Mouse (Mus musculus) kidney, postnatal 0 days (tissue): Measurements from ENCODE around the gene Zdhhc22. TPM values are rescaled to one million over a fixed set of nuclear protein-coding genes. Genes with fewer than 3 reads are reported as not detected.

Experiments used
- ATAC-seq: fragments of 200-750 bp; cut with Nextera tagmentation; replicated peaks from 2 replicates; pipeline ENCODE4 v1.8.0; 2017; ENCODE audit warnings: low read depth, moderate number of reproducible peaks, moderate TSS enrichment, moderate library complexity; ENCODE audit not compliant: low FRiP score
- DNase-seq: peaks from one replicate; pipeline ENCODE4 v3.0.0-alpha.2; 2016; ENCODE audit warnings: low spot score
- H3K27ac ChIP-seq: fragments of 300-500 bp; sonication (generic); 2 replicates; pipeline ENCODE4 v1.5.1; 2014; ENCODE audit warnings: mild to moderate bottlenecking
- H3K27me3 ChIP-seq: fragments of 300-500 bp; sonication (generic); 2 replicates; pipeline ENCODE4 v1.6.1; 2014; ENCODE audit warnings: low read length, mixed read lengths; ENCODE audit not compliant: insufficient read depth
- H3K36me3 ChIP-seq: fragments of 300-500 bp; sonication (generic); 2 replicates; pipeline ENCODE4 v1.6.1; 2014; ENCODE audit warnings: low read length, mixed read lengths; ENCODE audit not compliant: insufficient read depth
- H3K4me1 ChIP-seq: fragments of 300-500 bp; sonication (generic); replicated peaks from 2 replicates; pipeline ENCODE4 v1.6.1; 2014; ENCODE audit warnings: antibody characterized with exemption, low read length, mixed read lengths; ENCODE audit not compliant: insufficient read depth
- H3K4me2 ChIP-seq: fragments of 300-500 bp; sonication (generic); 2 replicates; pipeline ENCODE4 v1.6.1; 2014; ENCODE audit warnings: mild to moderate bottlenecking, low read length, moderate library complexity, mixed read lengths
- H3K4me3 ChIP-seq: fragments of 300-500 bp; sonication (generic); replicated peaks from 2 replicates; pipeline ENCODE4 v1.5.1; 2014; ENCODE audit warnings: low read depth, low read length
- H3K9ac ChIP-seq: fragments of 300-500 bp; sonication (generic); 2 replicates; pipeline ENCODE4 v1.6.1; 2014; ENCODE audit warnings: low read depth, low read length
- H3K9me3 ChIP-seq: fragments of 300-500 bp; sonication (generic); replicated peaks from 2 replicates; pipeline ENCODE4 v1.6.1; 2016; ENCODE audit warnings: low read length, inconsistent platforms, mixed read lengths
- CTCF ChIP-seq: IDR thresholded peaks from 2 replicates; pipeline ENCODE4 v1.5.1; 2016; ENCODE audit warnings: antibody characterized with exemption, low read depth, mild to moderate bottlenecking, moderate library complexity
- WGBS: fragments of 180-500 bp; shearing (Covaris S2); extraction: QIAGEN DNeasy Blood & Tissue Kit; methylation state at CpG from one replicate; pipeline ENCODE4 v1.1.7; 2014; 5-methylcytosine and 5-hydroxymethylcytosine counted together
- polyA plus RNA-seq: library from polyadenylated mRNA; unstranded; fragments of >200 nt; fragmentation: Nextera tagmentation; extraction: Ambion mirVana; gene quantifications from 2 replicates; pipeline ENCODE4 v1.2.1, GENCODE M21; 2015

Zdhhc22 gene
- polyA plus RNA-seq, 1 experiment from 2014 or later, result 0.03 TPM

GRCm38 (mm10) chr12:86976511-86977168 lies 13.6 kb downstream of the Zdhhc22 start:
- ATAC-seq (no peak), DNase-seq (no peak)
- no peaks in the 10 kb centered on the region for H3K9me3 ChIP-seq
- H3K4me1 ChIP-seq, result no peaks in the 10 kb centered on the region
- H3K9ac ChIP-seq, result no peak overlapping the region
- H3K27me3 ChIP-seq, result no peaks in the 10 kb centered on the region
- peak; percentile 57 for TF ChIP-seq CTCF
- 64% methylated on average over 6 of the region's 6 CpGs for WGBS
- H3K36me3 ChIP-seq, result no peaks in the 10 kb centered on the region
- H3K27ac ChIP-seq, result no peak overlapping the region
- no peak overlapping the region for H3K4me3 ChIP-seq
- H3K4me2 ChIP-seq, result no peak overlapping the region

- no peak for TF ChIP-seq CTCF
- ATAC-seq, result no peak
- H3K27ac ChIP-seq, result no peak overlapping the region
- H3K4me1 ChIP-seq, result no peaks in the 10 kb centered on the region
- H3K36me3 ChIP-seq, result no peaks in the 10 kb centered on the region
- H3K9me3 ChIP-seq, result no peaks in the 10 kb centered on the region
- H3K4me3 ChIP-seq, result no peak overlapping the region
- no peak overlapping the region for H3K4me2 ChIP-seq
- DNase-seq, result no peak
- no peak overlapping the region for H3K9ac ChIP-seq
- 69% methylated on average over 10 of the region's 10 CpGs for WGBS
- no peaks in the 10 kb centered on the region for H3K27me3 ChIP-seq
Observed at GRCm38 (mm10) chr12:86975761-86976160, 14.5 kb downstream of the Zdhhc22 start.

- Histone ChIP-seq H3K4me2 (peak overlapping the region; percentile 56), H3K36me3 (no peaks in the 10 kb centered on the region), H3K27ac (no peak overlapping the region), H3K4me1 (no peaks in the 10 kb centered on the region), H3K9ac (no peak overlapping the region), H3K4me3 (peak overlapping the region; percentile 21; the same call in 1 of the 2 replicates), H3K27me3 (no peaks in the 10 kb centered on the region), H3K9me3 (no peaks in the 10 kb centered on the region)
- peak; percentile 73 for ATAC-seq
- peak; percentile 57 for DNase-seq
- peak; percentile 83 for TF ChIP-seq CTCF
- WGBS, result 9% methylated on average over 39 of the region's 40 CpGs
Observed at GRCm38 (mm10) chr12:86974387-86975288, 15.6 kb downstream of the Zdhhc22 start.

- no peak for TF ChIP-seq CTCF
- WGBS, result 44% methylated on average over 8 of the region's 8 CpGs
- no peak for DNase-seq
- no peak for ATAC-seq
- H3K9me3 ChIP-seq, result no peaks in the 10 kb centered on the region
- no peak overlapping the region for H3K4me2 ChIP-seq
- H3K27me3 ChIP-seq, result no peaks in the 10 kb centered on the region
- H3K9ac ChIP-seq, result no peak overlapping the region
- no peak overlapping the region for H3K27ac ChIP-seq
- H3K36me3 ChIP-seq, result no peaks in the 10 kb centered on the region
- no peaks in the 10 kb centered on the region for H3K4me1 ChIP-seq
- no peak overlapping the region for H3K4me3 ChIP-seq
Observed at GRCm38 (mm10) chr12:86973706-86974105, 16.5 kb downstream of the Zdhhc22 start.

- H3K27ac ChIP-seq, result no peak overlapping the region
- no peaks in the 10 kb centered on the region for H3K36me3 ChIP-seq
- no peak for TF ChIP-seq CTCF
- H3K9me3 ChIP-seq, result no peaks in the 10 kb centered on the region
- DNase-seq (peak; percentile 25), ATAC-seq (no peak)
- no peaks in the 10 kb centered on the region for H3K4me1 ChIP-seq
- H3K4me3 ChIP-seq, result no peak overlapping the region
- no peak overlapping the region for H3K4me2 ChIP-seq
- H3K27me3 ChIP-seq, result no peaks in the 10 kb centered on the region
- H3K9ac ChIP-seq, result no peak overlapping the region
- WGBS, result 14% methylated on average over 7 of the region's 7 CpGs
Observed at GRCm38 (mm10) chr12:86973216-86973615, 17.0 kb downstream of the Zdhhc22 start.

GRCm38 (mm10) chr12:86971089-86971488 lies 19.1 kb downstream of the Zdhhc22 start:
- Histone ChIP-seq H3K4me2 (no peak overlapping the region), H3K9me3 (no peaks in the 10 kb centered on the region), H3K27ac (no peak overlapping the region), H3K4me1 (no peaks in the 10 kb centered on the region), H3K27me3 (no peaks in the 10 kb centered on the region), H3K9ac (no peak overlapping the region), H3K4me3 (no peak overlapping the region), H3K36me3 (no peaks in the 10 kb centered on the region)
- 90% methylated on average over 7 of the region's 7 CpGs for WGBS
- ATAC-seq (no peak), DNase-seq (no peak)
- TF ChIP-seq CTCF, result no peak
